Mouse (Mus musculus) midbrain, embryonic 14.5 days (tissue): Measurements from ENCODE around the gene Mypn. TPM values are rescaled to one million over a fixed set of nuclear protein-coding genes. Genes with fewer than 3 reads are reported as not detected.

Experiments used
- ATAC-seq: fragments of 200-750 bp; cut with Nextera tagmentation; 2 replicates; pipeline ENCODE4 v1.8.0; 2017; ENCODE audit warnings: moderate number of reproducible peaks, moderate library complexity; ENCODE audit not compliant: low FRiP score, low TSS enrichment
- DNase-seq: peaks from one replicate; pipeline ENCODE4 v3.0.0-alpha.2; 2015
- H3K27ac ChIP-seq: fragments of 300-500 bp; sonication (generic); replicated peaks from 2 replicates; pipeline ENCODE4 v1.5.1; 2014; ENCODE audit warnings: mild to moderate bottlenecking, low read depth, low read length, moderate library complexity
- H3K27me3 ChIP-seq: fragments of 300-500 bp; sonication (generic); 2 replicates; pipeline ENCODE4 v1.6.1; 2014; ENCODE audit warnings: low read length, control low read depth, mixed read lengths; ENCODE audit not compliant: control insufficient read depth, insufficient read depth
- H3K36me3 ChIP-seq: fragments of 300-500 bp; sonication (generic); 2 replicates; pipeline ENCODE4 v1.6.1; 2014; ENCODE audit warnings: low read length, control low read depth; ENCODE audit not compliant: control insufficient read depth, insufficient read depth
- H3K4me1 ChIP-seq: fragments of 300-500 bp; sonication (generic); 2 replicates; pipeline ENCODE4 v1.6.1; 2014; ENCODE audit warnings: mild to moderate bottlenecking, antibody characterized with exemption, low read length, control low read depth; ENCODE audit not compliant: control insufficient read depth, insufficient read depth
- H3K4me2 ChIP-seq: fragments of 300-500 bp; sonication (generic); 2 replicates; pipeline ENCODE4 v1.6.1; 2014; ENCODE audit warnings: mild to moderate bottlenecking, low read length, moderate library complexity
- H3K4me3 ChIP-seq: fragments of 300-500 bp; sonication (generic); replicated peaks from 2 replicates; pipeline ENCODE4 v1.5.1; 2014; ENCODE audit warnings: low read depth, low read length
- H3K9ac ChIP-seq: fragments of 300-500 bp; sonication (generic); replicated peaks from 2 replicates; pipeline ENCODE4 v1.6.1; 2014; ENCODE audit warnings: mild to moderate bottlenecking, low read length, moderate library complexity
- H3K9me3 ChIP-seq: fragments of 300-500 bp; sonication (generic); 2 replicates; pipeline ENCODE4 v1.6.1; 2016; ENCODE audit warnings: low read length, control low read depth, mixed read lengths; ENCODE audit not compliant: control insufficient read depth
- WGBS: fragments of 180-500 bp; shearing (Covaris S2); extraction: QIAGEN DNeasy Blood & Tissue Kit; methylation state at CpG from one replicate; pipeline ENCODE4 v1.1.7; 2014; 5-methylcytosine and 5-hydroxymethylcytosine counted together
- polyA plus RNA-seq: library from polyadenylated mRNA; unstranded; fragments of >200 nt; fragmentation: Nextera tagmentation; extraction: Ambion mirVana; gene quantifications from 2 replicates; pipeline ENCODE4 v1.2.1, GENCODE M21; 2014

Gene Mypn
- polyA plus RNA-seq, 1 experiment from 2014 or later, result 0.64 TPM

DNA sequence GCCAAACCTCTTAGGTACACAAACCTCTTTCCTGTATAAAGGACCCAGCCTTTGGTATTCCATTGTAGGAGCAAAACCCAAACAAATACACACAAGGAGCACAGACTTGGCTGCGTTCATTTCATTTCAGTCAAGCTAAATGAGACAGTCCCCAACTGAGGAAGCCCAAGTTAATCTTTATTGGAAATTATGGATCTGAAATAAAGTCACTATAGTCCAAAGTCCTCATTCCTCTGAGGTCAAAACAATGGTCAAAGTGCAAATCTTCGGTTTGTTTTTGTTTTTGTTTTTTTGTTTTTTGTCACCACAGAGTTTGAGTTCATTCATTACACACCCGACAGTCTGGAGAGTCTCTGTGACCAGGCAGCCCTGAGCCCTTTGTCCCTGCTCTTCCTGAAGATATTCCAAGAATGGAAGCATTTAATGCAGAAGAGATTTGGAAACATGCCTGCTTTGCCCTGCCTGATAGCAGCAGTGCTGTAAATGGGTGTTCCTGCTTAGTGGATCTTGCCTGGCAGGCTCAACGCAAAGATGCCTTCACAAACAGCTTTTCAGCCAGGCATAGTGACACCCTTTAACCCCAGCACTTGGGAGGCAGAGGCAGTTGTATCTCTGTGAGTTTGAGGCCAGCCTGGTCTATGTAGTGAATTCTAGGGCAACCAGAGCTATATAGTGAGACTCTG, 47.9 kb downstream of the Mypn start:
- DNase-seq, result no peak
- no peak overlapping the region for H3K27ac ChIP-seq
- H3K27me3 ChIP-seq, result no peaks in the 10 kb centered on the region
- H3K36me3 ChIP-seq, result no peaks in the 10 kb centered on the region
- no peak overlapping the region for H3K4me2 ChIP-seq
- H3K9ac ChIP-seq, result no peak overlapping the region
- WGBS, result 86% methylated on average over 4 of the region's 4 CpGs
- no peaks in the 10 kb centered on the region for H3K9me3 ChIP-seq
- H3K4me1 ChIP-seq, result no peaks in the 10 kb centered on the region
- ATAC-seq, result no peak
- H3K4me3 ChIP-seq, result no peak overlapping the region

DNA sequence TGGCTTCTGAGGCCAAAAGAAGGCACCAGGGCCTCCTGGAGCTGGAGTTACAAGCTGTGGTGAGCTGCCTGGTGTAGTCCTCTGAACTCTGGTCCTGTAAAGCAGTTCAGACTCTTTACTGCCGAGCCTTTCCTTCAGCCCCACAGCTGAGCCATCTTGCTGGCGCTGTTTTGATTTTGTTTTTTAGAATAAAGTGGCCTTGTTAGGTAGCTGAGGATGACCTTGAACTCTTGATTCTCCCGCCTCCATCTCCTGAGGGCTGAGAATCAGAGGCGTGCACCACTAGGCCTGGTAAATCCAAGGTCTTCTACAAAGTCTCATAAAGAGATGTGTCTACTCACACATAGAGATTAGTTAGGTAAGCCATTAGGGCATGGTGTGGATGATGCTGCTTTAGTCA, 49.0 kb downstream of the Mypn start:
- H3K4me1 ChIP-seq, result no peaks in the 10 kb centered on the region
- H3K27me3 ChIP-seq, result no peaks in the 10 kb centered on the region
- no peaks in the 10 kb centered on the region for H3K36me3 ChIP-seq
- H3K4me2 ChIP-seq, result no peak overlapping the region
- no peaks in the 10 kb centered on the region for H3K9me3 ChIP-seq
- no peak overlapping the region for H3K9ac ChIP-seq
- ATAC-seq (no peak), DNase-seq (no peak)
- WGBS, result 89% methylated on average over 4 of the region's 4 CpGs
- no peak overlapping the region for H3K4me3 ChIP-seq
- no peak overlapping the region for H3K27ac ChIP-seq

- Histone ChIP-seq H3K9ac (no peak overlapping the region), H3K4me1 (no peaks in the 10 kb centered on the region), H3K9me3 (no peaks in the 10 kb centered on the region), H3K27ac (no peak overlapping the region), H3K36me3 (no peaks in the 10 kb centered on the region), H3K27me3 (no peaks in the 10 kb centered on the region), H3K4me2 (no peak overlapping the region), H3K4me3 (no peak overlapping the region)
- ATAC-seq (no peak), DNase-seq (no peak)
- WGBS, result 82% methylated on average over 6 of the region's 6 CpGs
Measured at GRCm38 (mm10) chr10:63154226-63154625, 49.5 kb downstream of the Mypn start.

GRCm38 (mm10) chr10:63153563-63153962, 50.2 kb downstream of the Mypn start:
- Histone ChIP-seq H3K36me3 (no peaks in the 10 kb centered on the region), H3K9ac (no peak overlapping the region), H3K4me2 (no peak overlapping the region), H3K27me3 (no peaks in the 10 kb centered on the region), H3K27ac (no peak overlapping the region), H3K9me3 (no peaks in the 10 kb centered on the region), H3K4me1 (no peaks in the 10 kb centered on the region), H3K4me3 (no peak overlapping the region)
- 41% methylated on average over 3 of the region's 3 CpGs for WGBS
- DNase-seq (peak; percentile 79), ATAC-seq (no peak)

DNA sequence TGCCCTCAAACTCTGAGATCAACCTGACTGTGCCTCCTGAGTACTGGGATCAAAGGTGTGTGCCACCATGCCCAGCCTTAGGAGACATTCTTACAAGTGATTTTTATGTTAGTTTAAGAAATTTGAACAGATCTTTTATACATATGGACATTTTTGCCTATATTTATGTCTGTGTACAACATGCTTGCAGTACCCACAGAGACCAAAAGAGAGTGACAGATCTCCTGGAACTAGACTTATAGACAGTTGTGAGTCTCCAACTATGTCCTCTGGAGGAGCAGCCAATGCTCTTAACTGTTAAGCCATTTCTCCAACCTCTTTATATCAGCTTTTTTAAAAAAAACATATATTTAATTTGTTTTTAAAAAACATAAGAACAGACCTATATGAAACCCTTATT, 51.4 kb downstream of the Mypn start:
- no peaks in the 10 kb centered on the region for H3K4me1 ChIP-seq
- no peaks in the 10 kb centered on the region for H3K36me3 ChIP-seq
- no peak overlapping the region for H3K9ac ChIP-seq
- no peaks in the 10 kb centered on the region for H3K27me3 ChIP-seq
- DNase-seq (no peak), ATAC-seq (no peak)
- H3K4me3 ChIP-seq, result no peak overlapping the region
- no peak overlapping the region for H3K4me2 ChIP-seq
- no peaks in the 10 kb centered on the region for H3K9me3 ChIP-seq
- H3K27ac ChIP-seq, result no peak overlapping the region

GRCm38 (mm10) chr10:63142660-63143059, 61.1 kb downstream of the Mypn start:
- DNase-seq (no peak), ATAC-seq (no peak)
- Histone ChIP-seq H3K4me2 (no peak overlapping the region), H3K4me1 (no peaks in the 10 kb centered on the region), H3K27me3 (no peaks in the 10 kb centered on the region), H3K9me3 (no peaks in the 10 kb centered on the region), H3K36me3 (no peaks in the 10 kb centered on the region), H3K4me3 (no peak overlapping the region), H3K9ac (no peak overlapping the region), H3K27ac (no peak overlapping the region)
- 89% methylated on average over 13 of the region's 13 CpGs for WGBS

GRCm38 (mm10) chr10:63136436-63136835, 67.3 kb downstream of the Mypn start:
- WGBS, result 88% methylated on average over 6 of the region's 6 CpGs
- H3K36me3 ChIP-seq, result no peaks in the 10 kb centered on the region
- no peak overlapping the region for H3K9ac ChIP-seq

GRCm38 (mm10) chr10:63135680-63136079, 68.1 kb downstream of the Mypn start:
- Histone ChIP-seq H3K27me3 (no peaks in the 10 kb centered on the region), H3K4me1 (no peaks in the 10 kb centered on the region), H3K9me3 (no peaks in the 10 kb centered on the region), H3K27ac (no peak overlapping the region), H3K36me3 (no peaks in the 10 kb centered on the region), H3K4me3 (no peak overlapping the region), H3K9ac (no peak overlapping the region), H3K4me2 (no peak overlapping the region)
- 56% methylated on average over 12 of the region's 12 CpGs for WGBS
- DNase-seq (no peak), ATAC-seq (no peak)

More at GRCm38 (mm10) chr10:63136436-63136835, 67.3 kb downstream of the Mypn start:
- Histone ChIP-seq H3K27ac (no peak overlapping the region), H3K4me3 (no peak overlapping the region), H3K4me2 (no peak overlapping the region), H3K9me3 (no peaks in the 10 kb centered on the region), H3K27me3 (no peaks in the 10 kb centered on the region), H3K4me1 (no peaks in the 10 kb centered on the region)
- ATAC-seq (no peak), DNase-seq (no peak)

DNA sequence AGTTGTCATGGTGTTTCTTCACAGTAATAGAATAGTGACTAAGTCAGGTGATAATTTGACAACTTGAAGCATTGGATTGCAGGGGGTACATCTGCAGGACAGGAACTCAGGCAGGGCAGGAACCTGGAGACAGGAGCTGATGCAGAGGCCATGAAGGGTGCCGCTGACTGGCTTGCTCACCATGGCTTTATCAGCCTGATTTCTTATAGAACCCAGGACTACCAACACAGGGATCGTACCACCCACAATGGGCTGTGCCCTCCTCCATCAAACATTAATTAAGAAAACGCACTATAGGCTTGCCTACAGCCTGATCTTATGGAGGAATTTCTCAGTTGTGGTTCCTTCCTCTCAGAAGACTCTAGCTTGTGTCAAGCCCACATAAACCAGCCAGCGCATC, 70.4 kb downstream of the Mypn start:
- no peak overlapping the region for H3K27ac ChIP-seq

More for the DNA sequence above, 70.4 kb downstream of the Mypn start:
- 87% methylated on average over 4 of the region's 4 CpGs for WGBS
- no peaks in the 10 kb centered on the region for H3K27me3 ChIP-seq
- H3K36me3 ChIP-seq, result no peaks in the 10 kb centered on the region
- H3K9ac ChIP-seq, result no peak overlapping the region
- no peak for DNase-seq
- H3K4me1 ChIP-seq, result no peaks in the 10 kb centered on the region
- no peak for ATAC-seq
- H3K4me2 ChIP-seq, result no peak overlapping the region
- H3K9me3 ChIP-seq, result no peaks in the 10 kb centered on the region
- H3K4me3 ChIP-seq, result no peak overlapping the region
